Mouse (Mus musculus) kidney, embryonic 16.5 days (tissue): Measurements from ENCODE around the gene Pfn1. TPM values are rescaled to one million over a fixed set of nuclear protein-coding genes. Genes with fewer than 3 reads are reported as not detected.

Source experiments
- ATAC-seq: fragments of 200-750 bp; cut with Nextera tagmentation; 2 replicates; pipeline ENCODE4 v1.8.0; 2017; ENCODE audit warnings: moderate TSS enrichment; ENCODE audit not compliant: low FRiP score, low TSS enrichment
- H3K27ac ChIP-seq: fragments of 300-500 bp; sonication (generic); 2 replicates; pipeline ENCODE4 v1.5.1; 2014; ENCODE audit warnings: low read length
- H3K27me3 ChIP-seq: fragments of 300-500 bp; sonication (generic); 2 replicates; pipeline ENCODE4 v1.6.1; 2014; ENCODE audit warnings: low read length, control low read depth, mixed read lengths; ENCODE audit not compliant: insufficient read depth
- H3K36me3 ChIP-seq: fragments of 300-500 bp; sonication (generic); 2 replicates; pipeline ENCODE4 v1.6.1; 2014; ENCODE audit warnings: low read length, control low read depth, mixed read lengths; ENCODE audit not compliant: insufficient read depth
- H3K4me1 ChIP-seq: fragments of 300-500 bp; sonication (generic); 2 replicates; pipeline ENCODE4 v1.6.1; 2014; ENCODE audit warnings: low read length, control low read depth, mixed read lengths; ENCODE audit not compliant: insufficient read depth
- H3K4me2 ChIP-seq: fragments of 300-500 bp; sonication (generic); replicated peaks from 2 replicates; pipeline ENCODE4 v1.6.1; 2014; ENCODE audit warnings: low read depth, low read length
- H3K4me3 ChIP-seq: fragments of 300-500 bp; sonication (generic); 2 replicates; pipeline ENCODE4 v1.5.1; 2014; ENCODE audit warnings: mild to moderate bottlenecking, low read length
- H3K9ac ChIP-seq: fragments of 300-500 bp; sonication (generic); replicated peaks from 2 replicates; pipeline ENCODE4 v1.6.1; 2014; ENCODE audit warnings: low read length
- H3K9me3 ChIP-seq: fragments of 300-500 bp; sonication (generic); 2 replicates; pipeline ENCODE4 v1.6.1; 2016; ENCODE audit warnings: low read length, control low read depth
- WGBS: fragments of 180-500 bp; shearing (Covaris S2); extraction: QIAGEN DNeasy Blood & Tissue Kit; methylation state at CpG from one replicate; pipeline ENCODE4 v1.1.7; 2014; 5-methylcytosine and 5-hydroxymethylcytosine counted together
- polyA plus RNA-seq: library from polyadenylated mRNA; unstranded; fragments of >200 nt; fragmentation: Nextera tagmentation; extraction: Ambion mirVana; gene quantifications from 2 replicates; pipeline ENCODE4 v1.2.1, GENCODE M21; 2015

The Pfn1 gene
- polyA plus RNA-seq, 1 experiment from 2014 or later, result 1,671 TPM

DNA sequence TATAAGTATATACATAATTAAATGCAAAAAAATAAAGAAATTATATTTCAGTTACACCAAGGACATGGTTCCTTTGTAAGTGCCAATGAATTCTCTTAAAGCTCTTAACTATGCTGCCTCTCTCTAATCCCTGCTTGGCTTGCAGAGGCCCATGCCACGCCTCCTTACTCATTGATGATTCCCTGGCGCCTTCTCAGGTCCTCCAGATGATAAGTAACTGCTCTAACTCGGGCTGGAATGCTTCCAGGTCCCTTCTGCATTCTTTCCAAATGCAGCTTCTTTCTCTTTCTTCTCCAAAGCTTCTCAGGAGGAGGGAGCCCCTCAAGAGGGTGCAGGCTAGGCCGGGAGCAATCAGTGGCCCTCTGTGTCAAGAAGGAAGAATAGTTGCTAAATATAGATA, 35.1 kb upstream of the Pfn1 start:
- Histone ChIP-seq H3K9me3 (no peaks in the 10 kb centered on the region), H3K4me3 (no peak overlapping the region), H3K36me3 (0 out of 2 replicates have a peak, but pooled peaks cover 6% of the 10 kb centered on the region), H3K27me3 (no peaks in the 10 kb centered on the region), H3K4me2 (no peak overlapping the region), H3K4me1 (peaks cover 19% of the 10 kb centered on the region), H3K27ac (no peak overlapping the region), H3K9ac (no peak overlapping the region)
- 64% methylated on average over 4 of the region's 4 CpGs for WGBS
- ATAC-seq, result no peak

DNA sequence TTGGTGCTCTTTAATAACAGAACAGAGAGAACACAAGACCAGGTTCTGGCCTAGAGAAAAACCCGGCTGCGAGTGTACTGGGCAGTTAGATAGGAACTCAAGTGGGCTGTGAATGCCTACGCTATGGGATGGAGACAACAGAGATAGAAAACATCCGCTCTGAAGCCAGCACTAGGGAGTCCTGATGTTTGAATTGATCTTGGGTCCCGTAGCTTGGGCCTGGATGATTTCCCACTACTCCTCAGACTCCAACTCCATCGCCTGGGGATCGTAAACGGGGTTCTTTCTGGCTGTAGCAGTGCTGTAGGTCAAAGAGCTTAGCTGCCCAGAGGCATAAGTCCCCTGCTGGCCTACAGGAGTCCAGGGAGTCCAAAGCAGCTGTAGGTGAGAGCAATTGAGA, 33.9 kb upstream of the Pfn1 start:
- H3K36me3 ChIP-seq, result peaks cover 11% of the 10 kb centered on the region; the same call in 1 of the 2 replicates
- H3K4me1 ChIP-seq, result peaks cover 19% of the 10 kb centered on the region
- peak overlapping the region; percentile 85 for H3K4me2 ChIP-seq
- 12% methylated on average over 8 of the region's 8 CpGs for WGBS
- ATAC-seq, result no peak
- H3K9me3 ChIP-seq, result no peaks in the 10 kb centered on the region
- peak overlapping the region; percentile 86 for H3K9ac ChIP-seq
- peak overlapping the region; percentile 85 for H3K4me3 ChIP-seq
- H3K27ac ChIP-seq, result peak overlapping the region; percentile 90
- H3K27me3 ChIP-seq, result no peaks in the 10 kb centered on the region

DNA sequence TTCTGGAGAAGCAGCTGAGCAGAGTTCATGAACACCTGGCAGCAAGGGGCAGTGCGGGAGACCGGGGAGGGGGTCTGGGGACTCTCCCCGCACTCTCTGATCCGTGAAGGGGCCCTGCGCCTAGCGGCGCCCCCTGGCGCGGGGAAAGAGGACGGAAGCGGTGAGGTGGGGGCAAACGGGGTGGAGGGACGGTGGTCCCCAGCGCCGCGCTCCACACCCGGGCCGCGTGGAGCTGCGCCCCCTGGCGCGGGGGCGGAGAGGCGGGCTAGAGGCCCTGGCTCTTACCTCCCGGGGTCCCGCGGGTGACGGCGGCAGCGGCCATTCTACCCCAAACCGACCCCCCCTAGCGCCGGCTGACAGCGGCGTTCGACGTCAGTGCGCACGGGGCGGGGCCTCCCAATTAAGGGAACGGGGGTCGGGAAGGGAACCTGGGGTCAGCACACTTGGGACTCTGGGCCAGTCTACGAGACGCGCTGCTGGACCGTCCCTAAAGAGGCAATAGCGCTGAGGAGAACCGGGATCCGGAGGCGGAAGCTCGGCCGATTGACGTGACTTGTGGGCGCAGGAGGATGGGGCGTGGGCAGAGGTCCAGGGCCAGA, 33.3 kb upstream of the Pfn1 start, which contains the start of gene Camta2:
Camta2 (minus strand) TSS at position 505 of the 599 bp plus-strand sequence.
- peak within 1 kb of the TSS; percentile 86 for H3K9ac ChIP-seq
- peak; percentile 91 for ATAC-seq
- H3K9me3 ChIP-seq, result no peaks in the 10 kb centered on the region
- H3K4me2 ChIP-seq, result peak within 1 kb of the TSS; percentile 85
- under 1% methylated on average over 55 of the region's 55 CpGs for WGBS
- peak within 1 kb of the TSS; percentile 85 for H3K4me3 ChIP-seq
- H3K4me1 ChIP-seq, result peaks cover 19% of the 10 kb centered on the region
- H3K27me3 ChIP-seq, result no peaks in the 10 kb centered on the region
- H3K36me3 ChIP-seq, result peaks cover 11% of the 10 kb centered on the region; the same call in 1 of the 2 replicates
- H3K27ac ChIP-seq, result peak within 1 kb of the TSS; percentile 90

DNA sequence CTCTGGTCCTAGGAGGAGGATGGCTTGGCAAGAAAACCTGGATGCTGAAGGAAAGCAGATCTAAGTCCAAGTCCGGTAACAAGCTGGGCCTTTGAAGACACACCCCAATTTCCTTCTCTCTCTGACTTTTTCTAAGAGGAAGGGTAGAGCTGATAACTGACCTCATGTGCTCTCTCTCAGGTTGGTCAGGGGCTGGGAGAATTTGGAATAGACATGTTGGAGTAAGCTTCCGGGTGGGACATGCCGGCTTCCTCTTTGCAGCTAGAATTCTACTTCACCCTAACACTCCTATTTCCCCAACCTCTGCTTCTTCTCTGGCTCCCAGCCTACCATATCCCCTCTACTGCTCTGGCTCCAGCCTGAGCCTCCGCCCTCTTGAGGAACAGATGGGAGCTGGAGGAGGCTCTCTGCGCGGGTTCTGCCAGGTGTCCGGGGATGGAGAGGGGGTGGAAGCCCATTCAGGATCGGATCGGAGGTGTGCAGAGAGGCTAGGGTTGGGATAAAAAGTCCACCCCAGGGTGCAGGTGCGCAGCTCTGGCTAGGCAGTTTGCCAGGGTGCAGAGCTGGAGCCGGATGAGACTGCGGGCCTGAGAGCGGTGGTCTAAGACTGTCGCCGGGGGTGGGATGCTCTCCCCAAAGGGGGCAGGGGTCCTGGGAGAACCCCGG, 32.6 kb upstream of the Pfn1 start:
- WGBS, result 1% methylated on average over 16 of the region's 16 CpGs
- peaks cover 23% of the 10 kb centered on the region for H3K4me1 ChIP-seq

DNA sequence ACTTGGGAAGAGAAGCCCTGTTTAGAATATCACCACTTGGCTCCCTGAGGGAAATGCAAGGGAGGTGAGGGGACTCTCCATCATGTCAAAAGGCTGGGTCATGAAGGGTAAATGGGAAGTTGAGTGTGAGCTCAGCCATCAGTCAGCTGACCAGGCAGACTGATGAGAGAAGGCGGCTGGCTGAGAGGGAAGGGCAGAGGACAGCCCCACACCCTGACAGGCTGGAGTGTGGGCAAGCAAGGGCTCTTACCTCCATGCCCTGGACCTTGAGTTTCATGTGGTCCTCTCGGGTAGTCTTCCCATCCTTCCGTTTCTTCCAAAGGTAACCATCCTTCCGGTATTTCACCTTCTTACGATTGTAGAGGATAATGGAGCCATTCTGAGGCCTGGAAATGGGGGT, 29.2 kb upstream of the Pfn1 start:
- Histone ChIP-seq H3K9me3 (no peaks in the 10 kb centered on the region), H3K36me3 (peaks cover 24% of the 10 kb centered on the region; the same call in 1 of the 2 replicates), H3K9ac (no peak overlapping the region), H3K4me2 (no peak overlapping the region), H3K27ac (no peak overlapping the region), H3K4me3 (no peak overlapping the region), H3K4me1 (peaks cover 20% of the 10 kb centered on the region), H3K27me3 (no peaks in the 10 kb centered on the region)
- no peak for ATAC-seq
- WGBS, result 89% methylated on average over 5 of the region's 5 CpGs

More for the DNA sequence above, 32.6 kb upstream of the Pfn1 start:
- no peaks in the 10 kb centered on the region for H3K27me3 ChIP-seq
- H3K27ac ChIP-seq, result peak overlapping the region; percentile 90
- ATAC-seq, result peak; percentile 58
- peak overlapping the region; percentile 85 for H3K4me3 ChIP-seq
- peaks cover 11% of the 10 kb centered on the region; the same call in 1 of the 2 replicates for H3K36me3 ChIP-seq
- H3K4me2 ChIP-seq, result peak overlapping the region; percentile 85
- H3K9ac ChIP-seq, result peak overlapping the region; percentile 86
- H3K9me3 ChIP-seq, result no peaks in the 10 kb centered on the region

DNA sequence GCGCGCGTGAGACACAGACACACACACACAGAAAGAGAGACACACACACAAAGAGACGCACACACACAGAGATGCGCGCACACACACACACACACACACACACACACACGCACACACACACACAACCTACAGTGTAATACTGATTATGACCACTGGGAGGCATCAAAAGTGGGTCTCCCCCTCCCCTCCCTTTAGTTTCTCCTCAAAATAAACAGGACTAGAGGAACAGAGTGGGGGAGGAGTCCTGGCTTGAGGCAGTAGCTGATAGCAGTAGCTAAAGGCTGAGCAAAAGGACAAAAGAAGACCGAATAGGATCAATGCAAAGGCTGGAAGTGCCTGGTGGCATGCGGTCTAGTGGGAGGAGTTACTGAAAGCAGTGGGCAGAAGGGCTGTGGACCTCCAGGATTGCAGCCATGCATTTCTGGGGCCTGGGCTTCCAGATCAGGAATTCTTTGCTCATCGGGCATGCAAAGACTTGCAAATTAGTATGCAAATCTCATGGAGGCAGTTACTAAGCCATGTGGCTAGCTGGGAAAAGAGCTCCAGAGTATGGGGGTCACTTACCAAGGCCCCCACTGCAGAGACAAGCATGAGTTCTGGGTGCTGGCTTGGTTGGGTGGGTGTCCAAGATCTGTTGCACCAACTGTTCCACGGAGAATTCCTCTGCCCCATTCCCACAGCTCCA, 27.6 kb upstream of the Pfn1 start:
- Histone ChIP-seq H3K27ac (0 out of 2 replicates have a peak overlapping the region, but pooled peaks have one; percentile 3), H3K9ac (no peak overlapping the region), H3K27me3 (no peaks in the 10 kb centered on the region), H3K4me1 (peaks cover 12% of the 10 kb centered on the region), H3K36me3 (peaks cover 24% of the 10 kb centered on the region; the same call in 1 of the 2 replicates), H3K9me3 (no peaks in the 10 kb centered on the region), H3K4me2 (no peak overlapping the region), H3K4me3 (no peak overlapping the region)
- ATAC-seq, result 0 out of 2 replicates have a peak, but pooled peaks have one; percentile 47
- 30% methylated on average over 11 of the region's 11 CpGs for WGBS

DNA sequence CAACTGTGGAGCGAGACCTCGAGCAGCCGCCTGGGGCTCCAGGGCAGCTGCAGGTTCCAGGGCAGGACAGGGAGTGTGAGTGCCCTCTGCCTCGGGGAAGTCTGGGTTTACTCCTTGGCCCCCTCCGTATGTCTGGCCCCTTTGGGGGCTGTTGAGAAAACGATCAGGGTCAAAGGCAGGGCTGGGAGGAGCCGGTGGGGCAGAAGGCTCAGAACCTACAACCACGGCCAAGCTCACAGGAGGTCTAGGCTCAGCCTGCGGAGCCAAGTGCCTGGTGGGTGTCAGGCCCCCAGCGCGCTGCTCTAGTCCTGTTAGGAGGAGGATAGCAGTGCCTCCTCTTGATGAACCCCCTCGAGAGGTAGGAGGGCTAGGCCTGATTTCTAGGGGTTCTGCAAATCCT, 26.7 kb upstream of the Pfn1 start:
- ATAC-seq, result no peak
- Histone ChIP-seq H3K4me2 (no peak overlapping the region), H3K9me3 (no peaks in the 10 kb centered on the region), H3K4me1 (peaks cover 5% of the 10 kb centered on the region), H3K4me3 (no peak overlapping the region), H3K27me3 (no peaks in the 10 kb centered on the region), H3K36me3 (peaks cover 24% of the 10 kb centered on the region; the same call in 1 of the 2 replicates), H3K9ac (no peak overlapping the region), H3K27ac (no peak overlapping the region)
- 58% methylated on average over 12 of the region's 12 CpGs for WGBS

DNA sequence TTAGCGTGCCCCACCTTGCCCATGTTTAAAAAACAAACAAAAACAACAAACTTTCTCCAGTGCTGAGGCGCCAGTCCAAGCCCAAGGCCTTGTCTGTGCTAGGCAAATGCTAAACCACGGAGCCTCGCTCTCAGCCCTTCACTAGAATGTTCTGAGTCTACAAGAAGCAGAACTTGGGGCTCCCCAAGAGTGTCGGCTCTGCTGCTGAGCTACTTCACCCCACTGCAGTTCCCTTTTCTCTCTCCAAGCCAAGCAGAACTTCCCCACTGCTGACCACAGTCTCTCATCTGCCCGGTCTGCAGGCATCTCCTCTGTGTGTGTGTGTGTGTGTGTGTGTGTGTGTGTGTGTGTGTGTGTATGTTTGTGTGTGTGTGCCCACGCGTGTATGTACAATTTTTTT, 25.4 kb upstream of the Pfn1 start:
- H3K4me1 ChIP-seq, result peaks cover 5% of the 10 kb centered on the region
- H3K4me3 ChIP-seq, result no peak overlapping the region
- no peak overlapping the region for H3K9ac ChIP-seq
- no peaks in the 10 kb centered on the region for H3K9me3 ChIP-seq
- peaks cover 22% of the 10 kb centered on the region; the same call in 1 of the 2 replicates for H3K36me3 ChIP-seq
- 91% methylated on average over 8 of the region's 8 CpGs for WGBS
- no peaks in the 10 kb centered on the region for H3K27me3 ChIP-seq
- ATAC-seq, result no peak
- no peak overlapping the region for H3K4me2 ChIP-seq
- no peak overlapping the region for H3K27ac ChIP-seq

DNA sequence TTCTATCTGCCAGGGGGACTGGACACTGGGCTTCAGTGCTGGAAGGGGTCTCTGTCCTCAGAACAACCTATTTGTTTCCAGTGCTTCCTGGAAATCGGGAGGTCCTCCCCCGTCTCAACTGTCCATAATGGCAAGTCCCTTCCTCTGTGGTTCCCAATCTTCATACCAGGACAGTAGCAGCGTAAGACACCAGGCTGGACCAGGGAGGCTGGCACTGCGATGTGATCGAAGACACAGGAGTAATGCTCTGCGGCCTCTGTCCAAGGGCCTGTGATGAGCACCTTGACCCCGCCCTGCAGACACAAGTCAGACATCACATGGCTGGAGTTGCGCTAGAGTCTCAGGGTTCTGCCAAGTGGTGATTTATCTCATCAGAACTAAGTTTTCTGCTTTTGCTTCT, 24.9 kb upstream of the Pfn1 start:
- Histone ChIP-seq H3K9ac (no peak overlapping the region), H3K9me3 (no peaks in the 10 kb centered on the region), H3K4me1 (peaks cover 5% of the 10 kb centered on the region), H3K4me2 (no peak overlapping the region), H3K36me3 (peaks cover 26% of the 10 kb centered on the region), H3K27me3 (no peaks in the 10 kb centered on the region), H3K27ac (no peak overlapping the region), H3K4me3 (no peak overlapping the region)
- WGBS, result 94% methylated on average over 8 of the region's 8 CpGs
- no peak for ATAC-seq
